Mouse (Mus musculus): ENCODE data around the gene Bhlha9. TPM values are rescaled to one million over a fixed set of nuclear protein-coding genes. Genes with fewer than 3 reads are reported as not detected.

Bhlha9 gene
- polyA plus RNA-seq, 1 experiment from 2014 or later, result 0.92 TPM

DNA sequence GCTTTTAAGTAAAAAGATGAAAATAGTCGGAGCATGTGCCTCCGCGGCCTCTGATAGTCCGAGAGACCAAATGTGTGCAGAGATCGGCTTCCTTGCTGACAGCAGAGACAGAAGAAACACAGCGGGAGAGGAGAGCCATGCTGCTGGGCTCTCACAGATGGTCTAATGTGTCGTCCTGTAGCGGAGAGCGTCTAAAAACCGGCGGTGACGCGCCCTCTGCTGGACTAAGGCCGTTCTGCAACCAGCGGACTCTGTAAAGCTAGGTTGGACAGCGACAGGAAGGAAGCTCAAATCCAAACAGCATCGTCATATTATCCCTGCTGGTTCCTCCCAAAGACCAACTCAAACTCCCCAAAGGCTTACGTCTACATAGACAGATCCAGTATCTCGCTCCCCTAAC is 26.3 kb upstream of the Bhlha9 start:
- Histone ChIP-seq H3K9ac (peak overlapping the region; percentile 34; the same call in 1 of the 2 replicates), H3K27me3 (replicated peaks) (no peaks in the 10 kb centered on the region), H3K4me3 (peak overlapping the region; percentile 32), H3K36me3 (replicated peaks) (no peaks in the 10 kb centered on the region), H3K27ac (peak overlapping the region; percentile 52; the same call in 1 of the 2 replicates), H3K9me3 (no peaks in the 10 kb centered on the region), H3K4me1 (peaks cover 33% of the 10 kb centered on the region), H3K4me2 (peak overlapping the region; percentile 80)
- peak; percentile 76 for ATAC-seq (replicated peaks)
- under 1% methylated on average over 19 of the region's 19 CpGs for WGBS

DNA sequence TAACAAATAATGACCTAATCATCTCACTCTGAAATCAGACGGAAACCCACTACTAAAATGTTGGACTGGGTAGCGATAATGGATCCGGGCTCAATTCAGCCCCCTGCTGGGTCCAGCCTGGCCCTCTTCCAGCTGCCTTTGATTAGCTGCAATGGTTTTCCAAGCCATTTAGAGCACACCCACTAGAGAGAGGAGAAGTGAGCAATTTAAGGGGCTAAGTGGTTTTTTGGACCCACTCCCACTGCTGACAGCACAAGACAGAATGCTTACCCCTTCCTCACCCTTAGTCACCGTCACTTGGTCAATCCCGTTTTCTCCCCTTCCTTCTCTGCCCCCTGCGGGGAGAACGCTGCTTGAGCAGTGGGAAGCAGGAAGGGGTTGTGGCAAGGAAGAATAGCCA is 25.2 kb upstream of the Bhlha9 start:
- H3K27ac ChIP-seq, result peak overlapping the region; percentile 61; the same call in 1 of the 2 replicates
- H3K9ac ChIP-seq, result peak overlapping the region; percentile 11; the same call in 1 of the 2 replicates
- peaks cover 33% of the 10 kb centered on the region for H3K4me1 ChIP-seq
- WGBS, result 4% methylated on average over 7 of the region's 7 CpGs
- H3K4me3 ChIP-seq, result 0 out of 2 replicates have a peak overlapping the region, but pooled peaks have one; percentile 4
- peak overlapping the region; percentile 39 for H3K4me2 ChIP-seq
- peak; percentile 43 for ATAC-seq (replicated peaks)
- H3K27me3 ChIP-seq (replicated peaks), result no peaks in the 10 kb centered on the region
- no peaks in the 10 kb centered on the region for H3K36me3 ChIP-seq (replicated peaks)
- H3K9me3 ChIP-seq, result no peaks in the 10 kb centered on the region

- Histone ChIP-seq H3K4me2 (peak overlapping the region; percentile 39), H3K27me3 (replicated peaks) (no peaks in the 10 kb centered on the region), H3K4me1 (peaks cover 33% of the 10 kb centered on the region), H3K4me3 (0 out of 2 replicates have a peak overlapping the region, but pooled peaks have one; percentile 4), H3K27ac (peak overlapping the region; percentile 61; the same call in 1 of the 2 replicates), H3K36me3 (replicated peaks) (no peaks in the 10 kb centered on the region), H3K9ac (no peak overlapping the region), H3K9me3 (no peaks in the 10 kb centered on the region)
- WGBS, result 9% methylated on average over 9 of the region's 9 CpGs
- ATAC-seq (replicated peaks), result no peak
These were observed 24.8 kb upstream of the Bhlha9 start for GRCm38 (mm10) chr11:76647500-76647899.

- Histone ChIP-seq H3K4me2 (no peak overlapping the region), H3K9me3 (no peaks in the 10 kb centered on the region), H3K27ac (no peak overlapping the region), H3K27me3 (replicated peaks) (no peaks in the 10 kb centered on the region), H3K4me3 (no peak overlapping the region), H3K36me3 (replicated peaks) (no peaks in the 10 kb centered on the region), H3K9ac (no peak overlapping the region), H3K4me1 (peaks cover 17% of the 10 kb centered on the region)
- no peak for ATAC-seq (replicated peaks)
- 71% methylated on average over 11 of the region's 14 CpGs for WGBS
These were observed 21.3 kb upstream of the Bhlha9 start for GRCm38 (mm10) chr11:76650862-76651560.

DNA sequence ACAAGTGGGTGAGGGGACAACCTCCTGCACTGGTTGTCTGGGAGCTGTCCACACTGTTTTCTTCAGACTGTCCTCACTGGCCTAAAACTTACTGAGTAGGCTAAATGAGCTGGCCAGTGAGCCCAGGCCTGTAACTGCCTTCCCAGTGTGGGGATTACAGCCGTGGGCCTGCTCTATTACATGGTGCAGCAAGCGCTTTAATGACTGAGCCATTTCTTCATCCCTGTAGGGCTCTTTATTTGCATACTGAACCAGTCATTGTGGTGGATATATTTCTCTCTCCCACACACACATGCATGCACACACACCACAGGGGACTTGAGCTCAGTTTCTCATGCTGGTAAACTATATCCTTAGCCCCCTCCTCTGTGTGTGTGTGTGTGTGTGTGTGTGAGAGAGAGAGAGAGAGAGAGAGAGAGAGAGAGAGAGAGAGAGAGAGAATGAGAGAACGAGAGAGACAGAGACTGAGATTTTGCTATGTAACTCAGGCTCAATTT is 19.4 kb upstream of the Bhlha9 start:
- 44% methylated on average over 3 of the region's 3 CpGs for WGBS

DNA sequence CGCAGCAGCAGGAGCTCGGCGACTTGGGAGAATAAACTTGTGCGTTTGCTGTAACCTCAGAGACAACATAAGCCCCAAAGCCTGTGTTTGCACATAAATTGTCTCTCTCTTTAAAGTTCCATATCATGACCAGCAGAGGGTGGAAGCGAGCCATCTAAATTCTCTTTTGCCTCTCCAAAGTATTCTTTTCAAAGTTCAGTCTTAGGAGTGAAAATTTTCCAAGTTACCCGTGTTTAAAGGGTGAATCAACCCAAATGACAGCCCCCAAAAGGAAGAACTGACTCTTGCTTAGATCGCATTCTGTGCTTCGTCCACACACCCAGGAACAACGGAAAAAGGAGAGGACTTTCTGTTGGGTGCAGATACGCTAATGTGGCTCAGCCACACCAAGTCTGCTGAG is 17.2 kb upstream of the Bhlha9 start:
- ATAC-seq (replicated peaks), result no peak
- Histone ChIP-seq H3K4me2 (no peak overlapping the region), H3K36me3 (replicated peaks) (no peaks in the 10 kb centered on the region), H3K9ac (no peak overlapping the region), H3K9me3 (no peaks in the 10 kb centered on the region), H3K27me3 (replicated peaks) (no peaks in the 10 kb centered on the region), H3K4me3 (no peak overlapping the region), H3K27ac (no peak overlapping the region), H3K4me1 (no peaks in the 10 kb centered on the region)
- WGBS, result 9% methylated on average over 10 of the region's 10 CpGs

More for the DNA sequence above, 19.4 kb upstream of the Bhlha9 start:
- Histone ChIP-seq H3K36me3 (replicated peaks) (no peaks in the 10 kb centered on the region), H3K4me3 (no peak overlapping the region), H3K9ac (no peak overlapping the region), H3K4me2 (no peak overlapping the region), H3K27ac (no peak overlapping the region), H3K9me3 (no peaks in the 10 kb centered on the region), H3K4me1 (no peaks in the 10 kb centered on the region), H3K27me3 (replicated peaks) (no peaks in the 10 kb centered on the region)
- ATAC-seq (replicated peaks), result no peak

DNA sequence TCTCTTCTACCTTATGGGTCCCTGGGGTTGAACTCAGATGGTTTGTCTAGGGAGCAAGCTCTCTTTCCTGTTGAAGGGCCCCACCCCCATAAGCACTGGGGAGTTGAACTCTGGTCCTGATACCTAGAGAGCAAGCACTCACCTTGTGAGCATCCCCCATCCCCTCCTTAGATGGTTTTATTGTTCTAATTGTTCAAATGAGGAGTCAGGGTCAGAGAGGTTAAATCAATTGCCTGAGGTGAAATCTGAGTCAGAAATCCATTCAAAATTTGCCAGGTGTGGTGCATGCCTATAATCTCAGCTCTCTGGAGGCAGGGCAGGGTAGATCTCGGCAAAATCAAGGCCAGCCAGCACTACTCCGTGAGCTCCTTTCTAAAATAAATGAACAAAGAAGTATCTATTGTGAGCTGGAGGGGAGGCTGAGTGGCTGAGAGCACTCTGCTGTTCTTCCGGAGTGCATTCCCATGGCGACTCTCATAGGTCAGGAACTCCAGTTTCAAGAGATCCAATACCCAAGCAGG is 14.8 kb upstream of the Bhlha9 start:
- no peaks in the 10 kb centered on the region for H3K27me3 ChIP-seq (replicated peaks)
- no peak overlapping the region for H3K4me3 ChIP-seq
- H3K4me2 ChIP-seq, result no peak overlapping the region
- no peak overlapping the region for H3K9ac ChIP-seq
- 48% methylated on average over 4 of the region's 4 CpGs for WGBS
- no peaks in the 10 kb centered on the region for H3K4me1 ChIP-seq
- no peak overlapping the region for H3K27ac ChIP-seq
- no peaks in the 10 kb centered on the region for H3K36me3 ChIP-seq (replicated peaks)
- no peak for ATAC-seq (replicated peaks)
- no peaks in the 10 kb centered on the region for H3K9me3 ChIP-seq

GRCm38 (mm10) chr11:76659138-76659930 is 12.9 kb upstream of the Bhlha9 start:
- Histone ChIP-seq H3K4me1 (no peaks in the 10 kb centered on the region), H3K9me3 (no peaks in the 10 kb centered on the region), H3K36me3 (replicated peaks) (no peaks in the 10 kb centered on the region), H3K4me3 (no peak overlapping the region), H3K9ac (no peak overlapping the region), H3K27me3 (replicated peaks) (0 out of 2 replicates have a peak, but pooled peaks cover 4% of the 10 kb centered on the region), H3K27ac (no peak overlapping the region), H3K4me2 (no peak overlapping the region)
- ATAC-seq (replicated peaks), result no peak
- 75% methylated on average over 14 of the region's 14 CpGs for WGBS

GRCm38 (mm10) chr11:76661790-76662468 is 10.3 kb upstream of the Bhlha9 start:
- Histone ChIP-seq H3K27me3 (replicated peaks) (0 out of 2 replicates have a peak, but pooled peaks cover 4% of the 10 kb centered on the region), H3K9me3 (no peaks in the 10 kb centered on the region), H3K9ac (no peak overlapping the region), H3K27ac (no peak overlapping the region), H3K36me3 (replicated peaks) (no peaks in the 10 kb centered on the region), H3K4me2 (no peak overlapping the region), H3K4me1 (peaks cover 11% of the 10 kb centered on the region), H3K4me3 (no peak overlapping the region)
- ATAC-seq (replicated peaks), result no peak
- WGBS, result 71% methylated on average over 7 of the region's 7 CpGs

DNA sequence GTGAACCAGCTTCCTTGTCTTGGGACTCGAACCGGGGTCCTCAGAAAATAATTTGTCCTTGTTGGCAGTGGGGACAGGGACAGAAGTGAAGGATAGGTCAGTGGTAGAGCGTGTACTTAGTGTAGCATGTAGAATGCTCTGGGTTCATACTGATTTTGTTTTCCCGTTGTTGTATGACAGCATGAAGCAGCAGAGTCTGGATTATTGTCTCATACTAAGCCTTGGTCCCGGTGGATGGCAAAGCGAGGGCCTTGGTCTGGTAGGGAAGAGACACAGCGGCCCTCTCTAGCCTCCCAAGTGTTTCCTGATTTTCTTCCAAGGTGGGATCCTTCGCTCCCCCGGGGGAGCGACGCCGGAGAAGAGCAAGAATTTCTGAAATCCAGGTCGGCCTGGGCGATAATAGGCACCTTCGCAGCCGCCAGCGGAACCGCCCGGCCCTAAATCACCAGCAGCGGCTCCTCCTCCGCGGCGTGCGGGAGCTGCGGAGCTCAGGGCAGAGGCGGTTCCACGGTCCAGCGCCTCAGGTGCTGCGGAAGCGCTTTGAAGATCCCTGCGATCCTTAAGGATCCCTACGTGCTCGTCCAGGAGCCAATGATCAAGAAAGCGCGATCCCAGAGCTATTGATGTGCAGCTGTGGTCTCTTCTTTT is 6.1 kb upstream of the Bhlha9 start:
- no peak for ATAC-seq (replicated peaks)
- H3K4me1 ChIP-seq, result peaks cover 11% of the 10 kb centered on the region
- no peaks in the 10 kb centered on the region for H3K9me3 ChIP-seq
- H3K27me3 ChIP-seq (replicated peaks), result peaks cover 26% of the 10 kb centered on the region
- peak overlapping the region; percentile 54 for H3K9ac ChIP-seq
- H3K36me3 ChIP-seq (replicated peaks), result no peaks in the 10 kb centered on the region
- peak overlapping the region; percentile 86 for H3K4me2 ChIP-seq
- WGBS, result 8% methylated on average over 35 of the region's 35 CpGs
- H3K27ac ChIP-seq, result no peak overlapping the region
- H3K4me3 ChIP-seq, result peak overlapping the region; percentile 43

GRCm38 (mm10) chr11:76667807-76668206 is 4.5 kb upstream of the Bhlha9 start:
- Histone ChIP-seq H3K27me3 (replicated peaks) (peaks cover 43% of the 10 kb centered on the region), H3K27ac (no peak overlapping the region), H3K4me2 (no peak overlapping the region), H3K9me3 (no peaks in the 10 kb centered on the region), H3K4me3 (no peak overlapping the region), H3K4me1 (peaks cover 14% of the 10 kb centered on the region), H3K36me3 (replicated peaks) (no peaks in the 10 kb centered on the region), H3K9ac (no peak overlapping the region)
- ATAC-seq (replicated peaks), result no peak
- WGBS, result 29% methylated on average over 4 of the region's 4 CpGs

All from midbrain, embryonic 15.5 days (tissue).